In genomic region chrX:100443532-100443931, GRCm38 (mm10) we compare ENCODE assay signal across 19 mouse cellular contexts. TPM values are rescaled to one million over a fixed set of nuclear protein-coding genes. Genes with fewer than 3 reads are reported as not detected.
DNase-seq lines count a peak whose midpoint lies in the region; ATAC-seq lines count a peak whose summit lies in the region.
"Had no signal": no experiment of that assay in that cellular context is flagged by ENCODE, and none has a peak within 500 bp of the region (broad histone marks: within the 10 kb centered on the region; RNA-seq: fewer than 3 reads in every experiment).

No protein-coding gene starts in this region.

- DNase-seq in B cell, adult 2 months: peak; percentile 17 to 21
- DNase-seq in layer of hippocampus, postnatal 25 days (ENCODE audit: extremely low spot score in 1 of 2, low spot score in 1 of 2): no peak
- DNase-seq in layer of hippocampus, postnatal 10 days (ENCODE audit: low spot score in 2 of 2): no peak
- DNase-seq: adrenal gland, adult 8-10 months; adrenal gland, postnatal 14 days; adrenal gland, postnatal 36 days; cerebellum, adult 11-12 months; cerebellum, adult 2 months; cerebellum, adult 9-10 months; cerebellum, postnatal 10 days; cerebellum, postnatal 25 days; forebrain, postnatal 0 days had no signal

- 0 out of 2 replicates have a peak, but pooled peaks have one; percentile 30 for ATAC-seq in neutrophil, adult 5-6 weeks (ENCODE audit: extremely low read depth, insufficient number of reproducible peaks, low FRiP score, poor library complexity, severe bottlenecking)
- no peak for ATAC-seq in erythroblast, adult 5-6 weeks (replicated peaks; ENCODE audit: low FRiP score, poor library complexity, severe bottlenecking)
- ATAC-seq: activated CD4-positive, CD25-positive, alpha-beta regulatory T cell, adult 4 months; forebrain, embryonic 13.5 days; forebrain, embryonic 15.5 days; forebrain, postnatal 0 days; Patski had no signal

RNA-seq across cellular contexts. Expression of gene Awat2, which starts 1.0 kb away (rescaled TPM):
- total RNA-seq in neutrophil, adult 5-6 weeks (2017): 0.35 and 1.6 TPM in 2 replicates
- not detected in 2 replicates for total RNA-seq in erythroblast, adult 5-6 weeks (2015; ENCODE audit: low replicate concordance)
- not detected in 2 replicates for total RNA-seq in erythroblast, adult 5-6 weeks (2017; ENCODE audit: low replicate concordance)
- under 1 TPM in 1 of 2 experiments, not detected in 1; 0.21 TPM for total RNA-seq in layer of hippocampus, postnatal 25 days (2021)
- not detected for total RNA-seq in layer of hippocampus, postnatal 10 days (2021)
- total RNA-seq: forebrain, postnatal 0 days had no signal

RNA-seq across cellular contexts. Expression of gene Otud6a, which starts 14.7 kb away (rescaled TPM):
- total RNA-seq in neutrophil, adult 5-6 weeks (2017): not detected in 2 replicates
- total RNA-seq in erythroblast, adult 5-6 weeks (2015; ENCODE audit: low replicate concordance): not detected in 2 replicates
- not detected in 2 replicates for total RNA-seq in erythroblast, adult 5-6 weeks (2017; ENCODE audit: low replicate concordance)
- not detected for total RNA-seq in layer of hippocampus, postnatal 25 days (2021)
- total RNA-seq in layer of hippocampus, postnatal 10 days (2021): not detected
- total RNA-seq: adrenal gland, adult 18-20 months; adrenal gland, adult 8-10 months; adrenal gland, postnatal 14 days; adrenal gland, postnatal 36 days; forebrain, postnatal 0 days had no signal

RNA-seq across cellular contexts. Expression of gene Igbp1, which starts 50.6 kb away (rescaled TPM):
- 67.4 and 67.7 TPM in 2 replicates for total RNA-seq in neutrophil, adult 5-6 weeks (2017)
- 15.7 and 22.1 TPM in 2 replicates for total RNA-seq in erythroblast, adult 5-6 weeks (2015; ENCODE audit: low replicate concordance)
- 18.7 and 19.2 TPM in 2 replicates for total RNA-seq in erythroblast, adult 5-6 weeks (2017; ENCODE audit: low replicate concordance)
- 10 to 100 TPM; 34.3 to 34.5 TPM for total RNA-seq in layer of hippocampus, postnatal 25 days (2021)
- 10 to 100 TPM; 36.4 to 36.7 TPM for total RNA-seq in layer of hippocampus, postnatal 10 days (2021)

Comparison
In these comparisons a context has a peak if more than half of its experiments do, and no peak if none do; other contexts are left out.
1. DNase-seq: peak in B cell, adult 2 months (2 of 2); none in layer of hippocampus, postnatal 25 days (0 of 2) and layer of hippocampus, postnatal 10 days (0 of 2).